Mouse (Mus musculus) layer of hippocampus, adult 9-11 months (tissue): ENCODE measurements at regions not wholly inside any gene's neighbourhood (a gene's known extent, or its start where the extent isn't known, plus 50 kb on each side); places are given as distances from the start of the nearest gene placed in this dataset.

Source experiments
- DNase-seq: peaks from one replicate; pipeline ENCODE4 v3.0.0; 2022

GRCm38 (mm10) chr14:47795062-47795461 is 146.8 kb downstream of the Ktn1 start:
- no peak for DNase-seq

GRCm38 (mm10) chr14:47798203-47798602 is 150.0 kb downstream of the Ktn1 start:
- no peak for DNase-seq

- no peak for DNase-seq
Observed at GRCm38 (mm10) chr14:47799564-47799963, 151.3 kb downstream of the Ktn1 start.

GRCm38 (mm10) chr14:47805202-47805601 is 157.0 kb downstream of the Ktn1 start:
- no peak for DNase-seq

GRCm38 (mm10) chr14:47805771-47806535 is 157.7 kb downstream of the Ktn1 start:
- no peak for DNase-seq

GRCm38 (mm10) chr14:47808097-47808910 is 160.1 kb downstream of the Ktn1 start:
- DNase-seq, result no peak

- no peak for DNase-seq
Observed at GRCm38 (mm10) chr14:47818224-47818623, 170.0 kb downstream of the Ktn1 start.

GRCm38 (mm10) chr14:47818641-47819040 is 170.4 kb downstream of the Ktn1 start:
- no peak for DNase-seq

GRCm38 (mm10) chr14:47820571-47821143 is 172.4 kb downstream of the Ktn1 start:
- no peak for DNase-seq

GRCm38 (mm10) chr14:47823182-47823581 is 174.9 kb downstream of the Ktn1 start:
- no peak for DNase-seq

GRCm38 (mm10) chr14:47823696-47824095 is 175.4 kb downstream of the Ktn1 start:
- no peak for DNase-seq

- no peak for DNase-seq
Observed at GRCm38 (mm10) chr14:47825446-47825956, 177.3 kb downstream of the Ktn1 start.

GRCm38 (mm10) chr14:47826545-47826944 is 178.3 kb downstream of the Ktn1 start:
- DNase-seq, result no peak

GRCm38 (mm10) chr14:47827623-47828022 is 179.4 kb downstream of the Ktn1 start:
- no peak for DNase-seq

GRCm38 (mm10) chr14:47833696-47834095 is 185.4 kb downstream of the Ktn1 start:
- no peak for DNase-seq

- no peak for DNase-seq
Observed at GRCm38 (mm10) chr14:47835408-47835807, 187.2 kb downstream of the Ktn1 start.

GRCm38 (mm10) chr14:47839493-47840215 is 191.4 kb downstream of the Ktn1 start:
- no peak for DNase-seq

- DNase-seq, result no peak
Observed at GRCm38 (mm10) chr14:47844366-47844765, 196.1 kb downstream of the Ktn1 start.

- no peak for DNase-seq
Observed at GRCm38 (mm10) chr14:47848861-47849260, 200.6 kb downstream of the Ktn1 start.

GRCm38 (mm10) chr14:47856280-47856765 is 208.1 kb downstream of the Ktn1 start:
- no peak for DNase-seq

GRCm38 (mm10) chr14:47857271-47857670 is 209.0 kb downstream of the Ktn1 start:
- DNase-seq, result no peak

- DNase-seq, result no peak
Observed at GRCm38 (mm10) chr14:47857731-47858556, 209.7 kb downstream of the Ktn1 start.
